ENCODE assay signal across 13 mouse cellular contexts in genomic region chr11:5802005-5802404, GRCm38 (mm10). TPM values are rescaled to one million over a fixed set of nuclear protein-coding genes. Genes with fewer than 3 reads are reported as not detected.
DNase-seq lines count a peak whose midpoint lies in the region; ATAC-seq lines count a peak whose summit lies in the region.
"Had no signal": no experiment of that assay in that cellular context is flagged by ENCODE, and none has a peak within 500 bp of the region (broad histone marks: within the 10 kb centered on the region; RNA-seq: fewer than 3 reads in every experiment).

No protein-coding gene starts in this region.

- 74% methylated on average over 12 of the region's 12 CpGs for WGBS in forebrain, embryonic 12.5 days
- 73% methylated on average over 12 of the region's 12 CpGs for WGBS in forebrain, embryonic 10.5 days
- 58% methylated on average over 12 of the region's 12 CpGs for WGBS in lung, embryonic 16.5 days
- 34% methylated on average over 12 of the region's 12 CpGs for WGBS in heart, embryonic 15.5 days

- H3K27me3 ChIP-seq in forebrain, embryonic 12.5 days, result no peaks in the 10 kb centered on the region
- H3K27me3 ChIP-seq in forebrain, embryonic 10.5 days (ENCODE audit: poor library complexity, severe bottlenecking), result no peaks in the 10 kb centered on the region
- no peaks in the 10 kb centered on the region for H3K27me3 ChIP-seq in lung, embryonic 16.5 days (ENCODE audit: control insufficient read depth, insufficient read depth, low read depth, low read length)
- H3K27me3 ChIP-seq in heart, embryonic 15.5 days, result no peaks in the 10 kb centered on the region
- H3K27me3 ChIP-seq: hindbrain, embryonic 15.5 days; lung, embryonic 15.5 days; neural tube, embryonic 12.5 days; Patski had no signal

- DNase-seq in forebrain, embryonic 10.5 days (ENCODE audit: extremely low spot score, low spot score), result no peak
- DNase-seq in lung, adult 18-20 months, result no peak
- peak; percentile 94 for DNase-seq in skeletal muscle tissue, adult 2 months (ENCODE audit: low read depth, low spot score)
- no peak for DNase-seq in left cerebral cortex, adult 9 months (ENCODE audit: low spot score in 2 of 2)
- no peak for DNase-seq in retina, postnatal 1 day
- DNase-seq: layer of hippocampus, postnatal 36 days had no signal

- no peak overlapping the region for H3K4me2 ChIP-seq in forebrain, embryonic 12.5 days
- H3K4me2 ChIP-seq in lung, embryonic 16.5 days (ENCODE audit: low read depth, low read length), result no peak overlapping the region
- H3K4me2 ChIP-seq in heart, embryonic 15.5 days, result peak overlapping the region; percentile 55
- H3K4me2 ChIP-seq: hindbrain, embryonic 15.5 days; lung, embryonic 15.5 days; neural tube, embryonic 12.5 days had no signal

- peaks cover 6% of the 10 kb centered on the region; the same call in 1 of the 2 replicates for H3K4me1 ChIP-seq in forebrain, embryonic 12.5 days
- peaks cover 14% of the 10 kb centered on the region for H3K4me1 ChIP-seq in forebrain, embryonic 10.5 days
- H3K4me1 ChIP-seq in lung, embryonic 16.5 days (replicated peaks; ENCODE audit: control insufficient read depth, insufficient read depth, low read length), result peaks cover 19% of the 10 kb centered on the region
- peaks cover 38% of the 10 kb centered on the region for H3K4me1 ChIP-seq in heart, embryonic 15.5 days (replicated peaks)
- H3K4me1 ChIP-seq: neural tube, embryonic 12.5 days had no signal

- no peaks in the 10 kb centered on the region for H3K9me3 ChIP-seq in forebrain, embryonic 12.5 days
- no peaks in the 10 kb centered on the region for H3K9me3 ChIP-seq in forebrain, embryonic 10.5 days
- no peaks in the 10 kb centered on the region for H3K9me3 ChIP-seq in lung, embryonic 16.5 days (ENCODE audit: control insufficient read depth, low read length)
- H3K9me3 ChIP-seq in heart, embryonic 15.5 days (replicated peaks), result no peaks in the 10 kb centered on the region
- H3K9me3 ChIP-seq: hindbrain, embryonic 15.5 days; lung, embryonic 15.5 days; neural tube, embryonic 12.5 days had no signal

- H3K9ac ChIP-seq in forebrain, embryonic 12.5 days, result no peak overlapping the region
- no peak overlapping the region for H3K9ac ChIP-seq in lung, embryonic 16.5 days (ENCODE audit: low read length)
- H3K9ac ChIP-seq in heart, embryonic 15.5 days, result peak overlapping the region; percentile 79
- H3K9ac ChIP-seq: hindbrain, embryonic 15.5 days; lung, embryonic 15.5 days; neural tube, embryonic 12.5 days had no signal

- peaks cover 46% of the 10 kb centered on the region for H3K36me3 ChIP-seq in forebrain, embryonic 12.5 days (replicated peaks)
- H3K36me3 ChIP-seq in forebrain, embryonic 10.5 days (replicated peaks), result peaks cover 48% of the 10 kb centered on the region
- peaks cover 19% of the 10 kb centered on the region for H3K36me3 ChIP-seq in lung, embryonic 16.5 days (ENCODE audit: control insufficient read depth, insufficient read depth, low read length)
- peaks cover 42% of the 10 kb centered on the region for H3K36me3 ChIP-seq in heart, embryonic 15.5 days

- ATAC-seq in forebrain, embryonic 12.5 days (ENCODE audit: low FRiP score), result 0 out of 2 replicates have a peak, but pooled peaks have one; percentile 24
- no peak for ATAC-seq in lung, embryonic 16.5 days (ENCODE audit: low read depth)
- ATAC-seq in heart, embryonic 15.5 days (replicated peaks; ENCODE audit: insufficient number of reproducible peaks, insufficient read depth, low FRiP score, low read depth), result 0 out of 2 replicates have a peak, but pooled peaks have one; percentile 24
- ATAC-seq: Patski had no signal

- H3K4me3 ChIP-seq in forebrain, embryonic 12.5 days (replicated peaks), result no peak overlapping the region
- no peak overlapping the region for H3K4me3 ChIP-seq in forebrain, embryonic 10.5 days
- no peak overlapping the region for H3K4me3 ChIP-seq in lung, embryonic 16.5 days (ENCODE audit: low read length)
- peak overlapping the region; percentile 63 for H3K4me3 ChIP-seq in heart, embryonic 15.5 days
- H3K4me3 ChIP-seq: hindbrain, embryonic 15.5 days; lung, embryonic 15.5 days; neural tube, embryonic 12.5 days had no signal

- no peak overlapping the region for H3K27ac ChIP-seq in forebrain, embryonic 12.5 days
- no peak overlapping the region for H3K27ac ChIP-seq in forebrain, embryonic 10.5 days
- peak overlapping the region; percentile 18; the same call in 1 of the 2 replicates for H3K27ac ChIP-seq in lung, embryonic 16.5 days (ENCODE audit: low read length)
- H3K27ac ChIP-seq in heart, embryonic 15.5 days, result peak overlapping the region; percentile 91
- H3K27ac ChIP-seq: hindbrain, embryonic 15.5 days; lung, embryonic 15.5 days; neural tube, embryonic 12.5 days had no signal

RNA-seq across cellular contexts. Expression of gene Pgam2, which starts 1.5 kb away (rescaled TPM):
- polyA plus RNA-seq in forebrain, embryonic 12.5 days (2016; fragmentation: Nextera tagmentation; extraction: Ambion mirVana), result 2.5 and 3.7 TPM in 2 replicates
- 2.8 and 2.9 TPM in 2 replicates for polyA plus RNA-seq in forebrain, embryonic 10.5 days (2016; fragmentation: Nextera tagmentation; extraction: Ambion mirVana)
- polyA plus RNA-seq in lung, embryonic 16.5 days (2015; fragmentation: Nextera tagmentation; extraction: Ambion mirVana), result 46.8 and 52.4 TPM in 2 replicates
- polyA plus RNA-seq in heart, embryonic 15.5 days (2015; fragmentation: Nextera tagmentation; extraction: Ambion mirVana), result 876 and 993 TPM in 2 replicates

RNA-seq across cellular contexts. Expression of gene Dbnl, which starts 13.7 kb away (rescaled TPM):
- 137 and 140 TPM in 2 replicates for polyA plus RNA-seq in forebrain, embryonic 12.5 days (2016; fragmentation: Nextera tagmentation; extraction: Ambion mirVana)
- polyA plus RNA-seq in forebrain, embryonic 10.5 days (2016; fragmentation: Nextera tagmentation; extraction: Ambion mirVana), result 140 and 141 TPM in 2 replicates
- 110 and 111 TPM in 2 replicates for polyA plus RNA-seq in lung, embryonic 16.5 days (2015; fragmentation: Nextera tagmentation; extraction: Ambion mirVana)
- 64.4 and 82.3 TPM in 2 replicates for polyA plus RNA-seq in heart, embryonic 15.5 days (2015; fragmentation: Nextera tagmentation; extraction: Ambion mirVana)

RNA-seq across cellular contexts. Expression of gene Polm, which starts 35.8 kb away (rescaled TPM):
- polyA plus RNA-seq in forebrain, embryonic 12.5 days (2016; fragmentation: Nextera tagmentation; extraction: Ambion mirVana), result 7.7 and 8.4 TPM in 2 replicates
- polyA plus RNA-seq in forebrain, embryonic 10.5 days (2016; fragmentation: Nextera tagmentation; extraction: Ambion mirVana), result 10.1 and 10.6 TPM in 2 replicates
- 8.0 and 8.4 TPM in 2 replicates for polyA plus RNA-seq in lung, embryonic 16.5 days (2015; fragmentation: Nextera tagmentation; extraction: Ambion mirVana)
- polyA plus RNA-seq in heart, embryonic 15.5 days (2015; fragmentation: Nextera tagmentation; extraction: Ambion mirVana), result 6.0 and 7.6 TPM in 2 replicates

RNA-seq across cellular contexts. Expression of gene Urgcp, which starts 39.8 kb away (rescaled TPM):
- 24.8 and 26.2 TPM in 2 replicates for polyA plus RNA-seq in forebrain, embryonic 12.5 days (2016; fragmentation: Nextera tagmentation; extraction: Ambion mirVana)
- 19.3 and 20.3 TPM in 2 replicates for polyA plus RNA-seq in forebrain, embryonic 10.5 days (2016; fragmentation: Nextera tagmentation; extraction: Ambion mirVana)
- polyA plus RNA-seq in lung, embryonic 16.5 days (2015; fragmentation: Nextera tagmentation; extraction: Ambion mirVana), result 26.0 and 26.7 TPM in 2 replicates
- polyA plus RNA-seq in heart, embryonic 15.5 days (2015; fragmentation: Nextera tagmentation; extraction: Ambion mirVana), result 32.8 and 34.0 TPM in 2 replicates

RNA-seq across cellular contexts. Expression of gene Aebp1, which starts 59.7 kb away (rescaled TPM):
- 14.6 and 20.5 TPM in 2 replicates for polyA plus RNA-seq in forebrain, embryonic 12.5 days (2016; fragmentation: Nextera tagmentation; extraction: Ambion mirVana)
- polyA plus RNA-seq in forebrain, embryonic 10.5 days (2016; fragmentation: Nextera tagmentation; extraction: Ambion mirVana), result 8.0 and 8.8 TPM in 2 replicates
- polyA plus RNA-seq in lung, embryonic 16.5 days (2015; fragmentation: Nextera tagmentation; extraction: Ambion mirVana), result 35.1 and 37.4 TPM in 2 replicates
- 31.7 and 43.7 TPM in 2 replicates for polyA plus RNA-seq in heart, embryonic 15.5 days (2015; fragmentation: Nextera tagmentation; extraction: Ambion mirVana)

Comparison
In these comparisons a context has a peak if more than half of its experiments do, and no peak if none do; other contexts are left out.
1. H3K27ac ChIP-seq: peak in lung, embryonic 16.5 days (single experiment) and heart, embryonic 15.5 days (single experiment); none in forebrain, embryonic 12.5 days (single experiment) and forebrain, embryonic 10.5 days (single experiment).
2. RNA of gene Pgam2, which starts 1.5 kb away (polyA plus RNA-seq): 876 to 993 TPM in heart, embryonic 15.5 days; 46.8 to 52.4 TPM in lung, embryonic 16.5 days, 2.5 to 3.7 TPM in forebrain, embryonic 12.5 days and 2.8 to 2.9 TPM in forebrain, embryonic 10.5 days; every median in the first group is over 10 times any median in the second.